Mouse (Mus musculus) lung, adult 2 months (tissue): ENCODE results near the gene Keap1.

Experiments
- CTCF ChIP-seq: fragments of 200-500 bp; IDR thresholded peaks from 2 replicates; pipeline ENCODE4 v1.5.1; 2011; ENCODE audit warnings: mild to moderate bottlenecking, low read length, control low read depth; ENCODE audit not compliant: insufficient read depth
- POLR2A ChIP-seq: fragments of 200-500 bp; IDR thresholded peaks from 2 replicates; pipeline ENCODE4 v1.6.1; 2011; ENCODE audit warnings: low read depth, mild to moderate bottlenecking, control low read depth, low read length, borderline replicate concordance; ENCODE audit errors: extremely low read depth

DNA sequence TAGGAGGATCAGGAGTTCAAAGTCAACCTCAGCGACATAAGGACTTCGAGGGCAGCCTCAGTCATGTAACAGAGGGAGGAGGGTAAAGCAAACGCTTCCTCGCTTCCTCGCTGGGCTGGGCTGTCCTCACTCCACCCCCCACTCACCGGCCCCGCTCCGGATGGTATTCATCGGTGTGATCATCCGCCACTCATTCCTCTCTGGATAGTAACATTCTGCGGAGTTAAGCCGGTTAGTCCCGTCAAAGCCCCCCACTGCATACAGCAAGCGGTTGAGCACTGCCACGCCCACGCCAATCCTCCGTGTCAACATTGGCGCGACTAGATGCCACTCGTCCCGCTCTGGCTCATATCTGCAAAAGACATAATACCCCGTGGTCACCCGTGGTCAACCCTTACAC, 7.6 kb downstream of the Keap1 start:
- TF ChIP-seq CTCF (no peak), POLR2A (no peak)
